Mouse (Mus musculus) CH12.LX (cell line): ENCODE data around the gene Cilp2. TPM values are rescaled to one million over a fixed set of nuclear protein-coding genes. Genes with fewer than 3 reads are reported as not detected.

Source experiments
- DNase-seq: peaks from one replicate; pipeline ENCODE4 v3.0.0-alpha.2; 2013; ENCODE audit errors: extremely low read depth
- H3K27ac ChIP-seq: 2 replicates; pipeline ENCODE4 v1.5.1; 2012; ENCODE audit warnings: low read depth, mild to moderate bottlenecking, control low read depth, moderate library complexity; ENCODE audit not compliant: insufficient read depth
- H3K27me3 ChIP-seq: replicated peaks from 2 replicates; pipeline ENCODE3; 2012; ENCODE audit warnings: inconsistent platforms
- H3K36me3 ChIP-seq, 2 experiments: replicated peaks in 1 of 2; 2 replicates each; pipeline versions ENCODE3 to v1.6.1; 2012; ENCODE audit warnings: inconsistent platforms in 1 of 2, low read length in 1 of 2, mild to moderate bottlenecking in 1 of 2, mixed read lengths in 1 of 2, moderate library complexity in 1 of 2; ENCODE audit not compliant: control insufficient read depth in 1 of 2, insufficient read depth in 1 of 2
- H3K4me1 ChIP-seq, 2 experiments: 2 replicates each; pipeline ENCODE4 v1.6.1; 2012; ENCODE audit warnings: inconsistent platforms in 1 of 2, moderate library complexity in 1 of 2; ENCODE audit not compliant: insufficient read depth in 2 of 2, control insufficient read depth in 1 of 2
- H3K4me2 ChIP-seq: 2 replicates; pipeline ENCODE4 v1.6.1; 2012; ENCODE audit warnings: low read depth, mild to moderate bottlenecking, control low read depth; ENCODE audit not compliant: poor library complexity, insufficient read depth, severe bottlenecking
- H3K4me3 ChIP-seq, 3 experiments: fragments of 150-350 bp in 1 of 3; sonication (generic) in 1 of 3; replicated peaks in 1 of 3; 2 replicates each; pipeline versions ENCODE3 to v1.5.1; 2011 to 2012; ENCODE audit warnings: low read depth in 2 of 3, low read length in 2 of 3, mild to moderate bottlenecking in 2 of 3, moderate library complexity in 2 of 3, control low read depth in 1 of 3, improper control_type of control experiment in 1 of 3, inconsistent platforms in 1 of 3, mixed read lengths in 1 of 3; ENCODE audit not compliant: poor library complexity in 1 of 3
- H3K79me2 ChIP-seq: replicated peaks from 2 replicates; pipeline ENCODE4 v1.6.1; 2012; ENCODE audit warnings: mild to moderate bottlenecking, moderate library complexity; ENCODE audit not compliant: control insufficient read depth, poor library complexity, insufficient read depth, severe bottlenecking; ENCODE audit errors: extremely low read depth
- H3K9ac ChIP-seq: 2 replicates; pipeline ENCODE4 v1.6.1; 2012; ENCODE audit warnings: low read depth, mild to moderate bottlenecking, control low read depth, moderate library complexity; ENCODE audit not compliant: insufficient read depth
- H3K9me3 ChIP-seq: replicated peaks from 2 replicates; pipeline ENCODE3; 2012; ENCODE audit warnings: low read length, inconsistent platforms, mixed read lengths
- BHLHE40 ChIP-seq: IDR thresholded peaks from 2 replicates; pipeline ENCODE4 v1.6.1; 2011; ENCODE audit warnings: mild to moderate bottlenecking, low read depth, low read length, improper control_type of control experiment
- CHD1 ChIP-seq: IDR thresholded peaks from 2 replicates; pipeline ENCODE4 v1.6.1; 2012; ENCODE audit warnings: low read depth, low read length, improper control_type of control experiment, inconsistent platforms
- CHD2 ChIP-seq: IDR thresholded peaks from 2 replicates; pipeline ENCODE4 v1.6.1; 2011; ENCODE audit warnings: low read length, improper control_type of control experiment
- E2F4 ChIP-seq: IDR thresholded peaks from 2 replicates; pipeline ENCODE4 v1.6.1; 2011; ENCODE audit warnings: low read depth, low read length, improper control_type of control experiment; ENCODE audit not compliant: insufficient replicate concordance
- ELF1 ChIP-seq: IDR thresholded peaks from 2 replicates; pipeline ENCODE4 v1.6.1; 2014; ENCODE audit warnings: low read depth, mild to moderate bottlenecking, inconsistent platforms, low read length, improper control_type of control experiment
- EP300 ChIP-seq: IDR thresholded peaks from 2 replicates; pipeline ENCODE4 v1.6.1; 2011; ENCODE audit warnings: low read length, improper control_type of control experiment
- ETS1 ChIP-seq: conservative IDR thresholded peaks from 2 replicates; pipeline ENCODE4 v1.6.1; 2012; ENCODE audit warnings: low read depth, mild to moderate bottlenecking, inconsistent platforms, low read length, improper control_type of control experiment, moderate library complexity
- GABPA ChIP-seq: IDR thresholded peaks from 2 replicates; pipeline ENCODE4 v1.6.1; 2012; ENCODE audit warnings: low read depth, low read length, improper control_type of control experiment, inconsistent platforms; ENCODE audit not compliant: insufficient replicate concordance
- HCFC1 ChIP-seq: IDR thresholded peaks from 2 replicates; pipeline ENCODE4 v1.6.1; 2012; ENCODE audit warnings: low read depth, mild to moderate bottlenecking, inconsistent platforms, low read length, improper control_type of control experiment
- IRF4 ChIP-seq: IDR thresholded peaks from 2 replicates; pipeline ENCODE4 v1.6.1; 2014; ENCODE audit warnings: low read depth, mild to moderate bottlenecking, inconsistent platforms, low read length, improper control_type of control experiment
- JUN ChIP-seq: IDR thresholded peaks from 2 replicates; pipeline ENCODE4 v1.6.1; 2011; ENCODE audit warnings: low read depth, mild to moderate bottlenecking, low read length, improper control_type of control experiment, moderate library complexity; ENCODE audit not compliant: insufficient read depth
- JUND ChIP-seq: conservative IDR thresholded peaks from 2 replicates; pipeline ENCODE4 v1.6.1; 2011; ENCODE audit warnings: low read depth, low read length, improper control_type of control experiment
- KAT2A ChIP-seq: IDR thresholded peaks from 2 replicates; pipeline ENCODE4 v1.6.1; 2012; ENCODE audit warnings: low read length, improper control_type of control experiment, inconsistent platforms; ENCODE audit not compliant: insufficient replicate concordance
- MAFK ChIP-seq: IDR thresholded peaks from 2 replicates; pipeline ENCODE4 v1.6.1; 2011; ENCODE audit warnings: low read length, improper control_type of control experiment; ENCODE audit not compliant: insufficient replicate concordance
- MAX ChIP-seq: IDR thresholded peaks from 2 replicates; pipeline ENCODE4 v1.6.1; 2011; ENCODE audit warnings: low read length, improper control_type of control experiment
- MAZ ChIP-seq: IDR thresholded peaks from 2 replicates; pipeline ENCODE4 v1.6.1; 2012; ENCODE audit warnings: low read depth, mild to moderate bottlenecking, inconsistent platforms, low read length, improper control_type of control experiment, moderate library complexity
- MEF2A ChIP-seq: IDR thresholded peaks from 2 replicates; pipeline ENCODE4 v1.6.1; 2014; ENCODE audit warnings: low read depth, mild to moderate bottlenecking, inconsistent platforms, low read length, improper control_type of control experiment, borderline replicate concordance
- MXI1 ChIP-seq: IDR thresholded peaks from 2 replicates; pipeline ENCODE4 v1.6.1; 2011; ENCODE audit warnings: mild to moderate bottlenecking, low read depth, low read length, improper control_type of control experiment
- MYC ChIP-seq: IDR thresholded peaks from 2 replicates; pipeline ENCODE4 v1.6.1; 2011; ENCODE audit warnings: low read depth, mild to moderate bottlenecking, improper control_type of control experiment, low read length
- NELFE ChIP-seq: IDR thresholded peaks from 2 replicates; pipeline ENCODE4 v1.6.1; 2011; ENCODE audit warnings: low read depth, low read length, improper control_type of control experiment
- NRF1 ChIP-seq: IDR thresholded peaks from 2 replicates; pipeline ENCODE4 v1.6.1; 2014; ENCODE audit warnings: low read depth, mild to moderate bottlenecking, inconsistent platforms, low read length, improper control_type of control experiment, moderate library complexity
- PAX5 ChIP-seq: IDR thresholded peaks from 2 replicates; pipeline ENCODE4 v1.6.1; 2012; ENCODE audit warnings: low read length, inconsistent platforms, mixed read lengths
- POLR2A ChIP-seq: IDR thresholded peaks from 2 replicates; pipeline ENCODE4 v1.6.1; 2011; ENCODE audit warnings: low read depth, mild to moderate bottlenecking, improper control_type of control experiment, low read length
- POLR2AphosphoS2 ChIP-seq: IDR thresholded peaks from 2 replicates; pipeline ENCODE4 v1.6.1; 2011; ENCODE audit warnings: low read depth, low read length, improper control_type of control experiment
- RCOR1 ChIP-seq: conservative IDR thresholded peaks from 2 replicates; pipeline ENCODE4 v1.6.1; 2012; ENCODE audit warnings: low read depth, mild to moderate bottlenecking, inconsistent platforms, low read length, improper control_type of control experiment
- SIN3A ChIP-seq: IDR thresholded peaks from 2 replicates; pipeline ENCODE4 v1.6.1; 2012; ENCODE audit warnings: low read length, improper control_type of control experiment, inconsistent platforms
- SMC3 ChIP-seq: IDR thresholded peaks from 2 replicates; pipeline ENCODE4 v1.6.1; 2011; ENCODE audit warnings: low read depth, low read length, improper control_type of control experiment
- TBP ChIP-seq: conservative IDR thresholded peaks from 2 replicates; pipeline ENCODE4 v1.6.1; 2011; ENCODE audit warnings: low read depth, low read length, improper control_type of control experiment
- TCF12 ChIP-seq: IDR thresholded peaks from 2 replicates; pipeline ENCODE4 v1.6.1; 2014; ENCODE audit warnings: low read depth, mild to moderate bottlenecking, inconsistent platforms, low read length, improper control_type of control experiment
- UBTF ChIP-seq: IDR thresholded peaks from 2 replicates; pipeline ENCODE4 v1.6.1; 2012; ENCODE audit warnings: low read depth, mild to moderate bottlenecking, inconsistent platforms, low read length, improper control_type of control experiment, moderate library complexity
- USF1 ChIP-seq: IDR thresholded peaks from 2 replicates; pipeline ENCODE4 v1.6.1; 2014; ENCODE audit warnings: low read depth, mild to moderate bottlenecking, inconsistent platforms, low read length, improper control_type of control experiment
- USF2 ChIP-seq: conservative IDR thresholded peaks from 2 replicates; pipeline ENCODE4 v1.6.1; 2011; ENCODE audit warnings: low read depth, low read length, improper control_type of control experiment
- ZC3H11A ChIP-seq: IDR thresholded peaks from 2 replicates; pipeline ENCODE4 v1.6.1; 2012; ENCODE audit warnings: low read depth, mild to moderate bottlenecking, inconsistent platforms, low read length, improper control_type of control experiment
- ZKSCAN1 ChIP-seq: IDR thresholded peaks from 2 replicates; pipeline ENCODE4 v1.6.1; 2012; ENCODE audit warnings: low read depth, inconsistent platforms, low read length, improper control_type of control experiment, borderline replicate concordance
- ZMIZ1 ChIP-seq: IDR thresholded peaks from 2 replicates; pipeline ENCODE4 v1.6.1; 2012; ENCODE audit warnings: low read depth, mild to moderate bottlenecking, inconsistent platforms, low read length, improper control_type of control experiment
- ZNF384 ChIP-seq: IDR thresholded peaks from 2 replicates; pipeline ENCODE4 v1.6.1; 2012; ENCODE audit warnings: low read depth, low read length, improper control_type of control experiment, inconsistent platforms
- dilution Hi-C: fragments of 300-500 bp; cut with MboI; formaldehyde crosslinking; loops from 2 replicates; pipeline ENCODE4 v1.14.3; 2020; ENCODE audit warnings: low sequenced_read_pairs; ENCODE audit not compliant: extremely low pct_unique_long_range_greater_than_20kb, extremely low pct_ligation_motif_present
- in situ Hi-C: fragments of 300-500 bp; cut with MboI; formaldehyde crosslinking; loops from 3 replicates; pipeline ENCODE4 v1.14.3; 2019; ENCODE audit warnings: low sequenced_read_pairs, low pct_ligation_motif_present, low pct_unique_long_range_greater_than_20kb, mixed read lengths
- polyA plus RNA-seq: library from polyadenylated mRNA; unstranded; fragments of >175 nt; gene quantifications from 2 replicates; pipeline ENCODE4 v1.2.1, GENCODE M21; 2012; ENCODE audit warnings: low read depth; ENCODE audit not compliant: insufficient read length
- total RNA-seq, 2 experiments: library from RNA; depleted of rRNA; stranded (reverse); fragments of 300-350 nt in 1 of 2; fragments of >200 nt in 1 of 2; gene quantifications; 2 replicates each; pipeline ENCODE4 v1.2.3; 2012 to 2014

The Cilp2 gene
- total and polyA plus RNA-seq, 3 experiments, result 0.04 to 0.08 TPM; not detected in 1

GRCm38 (mm10) chr8:69903063-69903542, 15.6 kb upstream of the Cilp2 start:
- Histone ChIP-seq H3K9ac (peak overlapping the region; percentile 62), H3K4me3 (peak overlapping the region; percentile 60 to 83 (median 81)), H3K27ac (peak overlapping the region; percentile 84)
- peak; percentile 100 for DNase-seq
- in situ Hi-C loops, result no loop called here
- TF ChIP-seq JUND (no peak), MAFK (no peak), MEF2A (peak; percentile 61), ZKSCAN1 (no peak), NELFE (peak; percentile 80), ZNF384 (no peak), MAZ (peak; percentile 75; the same call in 1 of the 2 replicates), ETS1 (no peak), ZC3H11A (no peak), HCFC1 (peak; percentile 71), POLR2AphosphoS2 (peak; percentile 26; the same call in 1 of the 2 replicates), SMC3 (no peak), BHLHE40 (no peak), MAX (peak; percentile 71; the same call in 1 of the 2 replicates), RCOR1 (no peak), POLR2A (peak; percentile 68), CHD1 (no peak), USF1 (no peak), MXI1 (peak; percentile 78), EP300 (no peak), TBP (no peak; the same call in 1 of the 2 replicates), ZMIZ1 (no peak; the same call in 1 of the 2 replicates), IRF4 (0 out of 2 replicates have a peak, but pooled peaks have one; percentile 19), SIN3A (peak; percentile 58; the same call in 1 of the 2 replicates), UBTF (no peak; the same call in 1 of the 2 replicates), MYC (no peak), TCF12 (no peak), ELF1 (peak; percentile 59), E2F4 (peak; percentile 62; the same call in 1 of the 2 replicates), CHD2 (peak; percentile 87), KAT2A (peak; percentile 57; the same call in 1 of the 2 replicates), USF2 (no peak), GABPA (no peak), PAX5 (no peak), JUN (no peak), NRF1 (peak; percentile 97)
- TF ChIP-seq, all 38 proteins: peak for 15
- H3K4me1 ChIP-seq, result peaks cover 4 to 32% of the 10 kb centered on the region in 2 experiments
- H3K36me3 ChIP-seq, result peaks cover 12 to 33% of the 10 kb centered on the region in 2 experiments
- dilution Hi-C loops, result no loop called here
- H3K27me3 ChIP-seq, result no peaks in the 10 kb centered on the region
- peaks cover 22% of the 10 kb centered on the region for H3K79me2 ChIP-seq
- H3K9me3 ChIP-seq, result no peaks in the 10 kb centered on the region
- peak overlapping the region; percentile 77 for H3K4me2 ChIP-seq
